Mouse (Mus musculus) right cerebral cortex, adult 18-20 months (tissue): Measurements from ENCODE around the gene Maml1.

ENCODE experiments used
- DNase-seq: peaks from one replicate; pipeline ENCODE4 v3.0.0; 2022; ENCODE audit warnings: mixed read lengths

The Maml1 gene

GRCm38 (mm10) chr11:50216724-50217366, 75.3 kb downstream of the Maml1 start:
- no peak for DNase-seq

- no peak for DNase-seq
These were observed 76.5 kb downstream of the Maml1 start for GRCm38 (mm10) chr11:50215633-50216032.

- no peak for DNase-seq
These were observed 77.5 kb downstream of the Maml1 start for GRCm38 (mm10) chr11:50214631-50215030.

- peak; percentile 72 for DNase-seq
These were observed 79.0 kb downstream of the Maml1 start for GRCm38 (mm10) chr11:50212848-50213758.

- DNase-seq: no peak
These were observed 79.9 kb downstream of the Maml1 start for GRCm38 (mm10) chr11:50212060-50212739.

GRCm38 (mm10) chr11:50211322-50212059, 80.6 kb downstream of the Maml1 start:
- no peak for DNase-seq

GRCm38 (mm10) chr11:50210505-50211151, 81.5 kb downstream of the Maml1 start, which contains the start of the genes Sqstm1 and Mgat4b:
Sqstm1 (minus strand) TSS chr11:50210827.
Mgat4b (plus strand) TSS chr11:50210890.
- DNase-seq: peak; percentile 81

GRCm38 (mm10) chr11:50210101-50210504, 82.0 kb downstream of the Maml1 start:
- peak; percentile 90 for DNase-seq

- DNase-seq: no peak
These were observed 84.1 kb downstream of the Maml1 start for GRCm38 (mm10) chr11:50208039-50208438.

- no peak for DNase-seq
These were observed 84.8 kb downstream of the Maml1 start for GRCm38 (mm10) chr11:50207344-50207743.

GRCm38 (mm10) chr11:50206037-50206436, 86.1 kb downstream of the Maml1 start:
- no peak for DNase-seq
